Mouse (Mus musculus) MEL (cell line): Measurements from ENCODE around the gene Rps6kc1.

Experiments
- CHD2 ChIP-seq: IDR thresholded peaks from 2 replicates; pipeline ENCODE4 v1.6.1; 2011; ENCODE audit warnings: low read length, improper control_type of control experiment
- CTCF ChIP-seq, 3 experiments: IDR thresholded peaks in 2 of 3; conservative IDR thresholded peaks in 1 of 3; 2 replicates each; pipeline ENCODE4 v1.5.1; 2011 to 2012; ENCODE audit warnings: low read length in 3 of 3, low read depth in 2 of 3, mild to moderate bottlenecking in 2 of 3, improper control_type of control experiment in 1 of 3, inconsistent platforms in 1 of 3, mixed read lengths in 1 of 3, moderate library complexity in 1 of 3; ENCODE audit not compliant: control insufficient read depth in 1 of 3, insufficient read depth in 1 of 3, poor library complexity in 1 of 3, severe bottlenecking in 1 of 3
- ETS1 ChIP-seq: IDR thresholded peaks from 2 replicates; pipeline ENCODE4 v1.6.1; 2012; ENCODE audit warnings: low read depth, mild to moderate bottlenecking, inconsistent platforms, low read length, improper control_type of control experiment, moderate library complexity
- MAX ChIP-seq: IDR thresholded peaks from 2 replicates; pipeline ENCODE4 v1.6.1; 2011; ENCODE audit warnings: low read length, improper control_type of control experiment
- MEF2A ChIP-seq: IDR thresholded peaks from 2 replicates; pipeline ENCODE4 v1.6.1; 2014; ENCODE audit warnings: low read depth, mild to moderate bottlenecking, inconsistent platforms, low read length, improper control_type of control experiment; ENCODE audit not compliant: poor library complexity, insufficient replicate concordance, severe bottlenecking; ENCODE audit errors: extremely low read depth
- POLR2AphosphoS2 ChIP-seq: IDR thresholded peaks from 2 replicates; pipeline ENCODE4 v1.6.1; 2011; ENCODE audit warnings: low read length, improper control_type of control experiment
- RAD21 ChIP-seq: IDR thresholded peaks from 2 replicates; pipeline ENCODE4 v1.6.1; 2011; ENCODE audit warnings: mild to moderate bottlenecking, low read depth, low read length, improper control_type of control experiment
- RCOR1 ChIP-seq: IDR thresholded peaks from 2 replicates; pipeline ENCODE4 v1.6.1; 2012; ENCODE audit warnings: low read depth, mild to moderate bottlenecking, inconsistent platforms, low read length, improper control_type of control experiment
- SMC3 ChIP-seq: IDR thresholded peaks from 2 replicates; pipeline ENCODE4 v1.6.1; 2011; ENCODE audit warnings: low read depth, low read length, improper control_type of control experiment
- TAL1 ChIP-seq: IDR thresholded peaks from 2 replicates; pipeline ENCODE4 v1.6.1; 2012; ENCODE audit warnings: mild to moderate bottlenecking, inconsistent platforms, low read length, moderate library complexity, mixed read lengths
- UBTF ChIP-seq: IDR thresholded peaks from 2 replicates; pipeline ENCODE4 v1.6.1; 2012; ENCODE audit warnings: low read depth, mild to moderate bottlenecking, inconsistent platforms, low read length, improper control_type of control experiment, moderate library complexity, borderline replicate concordance; ENCODE audit not compliant: insufficient read depth

DNA sequence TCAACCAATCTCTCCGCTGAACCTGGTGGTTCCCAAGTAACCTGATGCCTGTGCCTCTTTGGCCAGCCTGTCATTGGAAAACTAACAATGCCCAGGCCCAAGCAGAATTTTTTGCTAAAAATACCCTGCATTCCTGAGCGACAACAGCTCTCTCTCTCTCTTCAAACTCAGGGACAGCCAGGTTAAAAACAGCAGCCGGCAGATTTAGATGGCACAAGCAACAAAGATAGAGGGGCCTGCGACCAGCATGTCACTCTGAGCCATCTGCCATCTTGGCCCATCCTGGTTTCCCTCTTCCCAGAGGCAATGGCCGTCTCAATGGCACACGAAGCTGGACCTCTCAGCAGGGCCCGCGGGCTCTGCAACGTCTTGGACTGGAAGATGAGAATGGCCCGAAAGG is 242.5 kb downstream of the Rps6kc1 start:
- no peak for TF ChIP-seq SMC3
- TF ChIP-seq TAL1 = no peak
- TF ChIP-seq ETS1 = no peak
- no peak for TF ChIP-seq CTCF (IDR thresholded peaks at IDR 0.05 in 2 of 3, conservative IDR thresholded peaks at IDR 0.05 in 1 of 3; ENCODE audit: control insufficient read depth in 1 of 3, insufficient read depth in 1 of 3, low read depth in 2 of 3, low read length in 3 of 3, poor library complexity in 1 of 3, severe bottlenecking in 1 of 3)
- no peak for TF ChIP-seq MEF2A
- no peak for TF ChIP-seq MAX
- no peak for TF ChIP-seq RAD21
- no peak for TF ChIP-seq CHD2
- TF ChIP-seq POLR2AphosphoS2 = no peak
- no peak for TF ChIP-seq RCOR1
- no peak for TF ChIP-seq UBTF
